Mouse (Mus musculus) cerebellum, adult 9-11 months (tissue): ENCODE measurements around the gene F830045P16Rik.

Experiments
- DNase-seq: peaks from one replicate; pipeline ENCODE4 v3.0.0; 2022

Gene F830045P16Rik

GRCm38 (mm10) chr2:129536377-129536776, at the start of gene F830045P16Rik:
Gene F830045P16Rik (minus strand): TSS chr2:129536602.
- DNase-seq: no peak

GRCm38 (mm10) chr2:129585904-129586514, 49.6 kb upstream of the F830045P16Rik start:
- peak; percentile 63 for DNase-seq

GRCm38 (mm10) chr2:129584905-129585304, 48.5 kb upstream of the F830045P16Rik start:
- no peak for DNase-seq

- DNase-seq: no peak
These were observed 45.9 kb upstream of the F830045P16Rik start for GRCm38 (mm10) chr2:129582261-129582660.

- DNase-seq: no peak
These were observed 45.4 kb upstream of the F830045P16Rik start for GRCm38 (mm10) chr2:129581826-129582225.

GRCm38 (mm10) chr2:129580656-129581055, 44.3 kb upstream of the F830045P16Rik start:
- DNase-seq: peak; percentile 71

- DNase-seq: peak; percentile 64
These were observed 40.4 kb upstream of the F830045P16Rik start for GRCm38 (mm10) chr2:129576611-129577447.

- DNase-seq: no peak
These were observed 38.7 kb upstream of the F830045P16Rik start for GRCm38 (mm10) chr2:129575113-129575512.

- peak; percentile 52 for DNase-seq
These were observed 38.1 kb upstream of the F830045P16Rik start for GRCm38 (mm10) chr2:129574395-129575046.

- DNase-seq: no peak
These were observed 37.4 kb upstream of the F830045P16Rik start for GRCm38 (mm10) chr2:129573701-129574273.

- no peak for DNase-seq
These were observed 33.2 kb upstream of the F830045P16Rik start for GRCm38 (mm10) chr2:129569556-129569955.

GRCm38 (mm10) chr2:129569120-129569519, 32.7 kb upstream of the F830045P16Rik start:
- DNase-seq: no peak

GRCm38 (mm10) chr2:129563944-129564709, 27.7 kb upstream of the F830045P16Rik start:
- no peak for DNase-seq

GRCm38 (mm10) chr2:129561796-129562195, 25.4 kb upstream of the F830045P16Rik start:
- no peak for DNase-seq

GRCm38 (mm10) chr2:129558875-129559219, 22.4 kb upstream of the F830045P16Rik start:
- DNase-seq: no peak

- no peak for DNase-seq
These were observed 21.8 kb upstream of the F830045P16Rik start for GRCm38 (mm10) chr2:129558008-129558874.

- DNase-seq: no peak
These were observed 19.7 kb upstream of the F830045P16Rik start for GRCm38 (mm10) chr2:129556081-129556480.

- DNase-seq: no peak
These were observed 14.4 kb upstream of the F830045P16Rik start for GRCm38 (mm10) chr2:129550781-129551180.

- peak; percentile 59 for DNase-seq
These were observed 13.2 kb upstream of the F830045P16Rik start for GRCm38 (mm10) chr2:129549537-129550135.

GRCm38 (mm10) chr2:129546772-129547171, 10.4 kb upstream of the F830045P16Rik start:
- DNase-seq: no peak

GRCm38 (mm10) chr2:129545596-129545995, 9.2 kb upstream of the F830045P16Rik start:
- DNase-seq: peak; percentile 46
